Mouse (Mus musculus) stomach, postnatal 0 days (tissue): ENCODE results near the gene Retnlg.

ENCODE experiments used
- CTCF ChIP-seq: IDR thresholded peaks from 2 replicates; pipeline ENCODE4 v1.5.1; 2016; ENCODE audit warnings: antibody characterized with exemption, low read depth, mild to moderate bottlenecking, moderate library complexity
- EP300 ChIP-seq: optimal IDR thresholded peaks from 2 replicates; pipeline ENCODE3; 2016; ENCODE audit warnings: antibody characterized with exemption

- TF ChIP-seq EP300 = no peak
- TF ChIP-seq CTCF = no peak
Observed at GRCm38 (mm10) chr16:48827625-48828024, 44.8 kb upstream of the Retnlg start.
